Mouse (Mus musculus) thymus, postnatal 10 days (tissue): ENCODE measurements around the gene Pigq.

Source experiments
- DNase-seq, 2 experiments: peaks; one replicate each; pipeline ENCODE4 v3.0.0; 2021; ENCODE audit warnings: low spot score in 2 of 2

Gene Pigq

DNA sequence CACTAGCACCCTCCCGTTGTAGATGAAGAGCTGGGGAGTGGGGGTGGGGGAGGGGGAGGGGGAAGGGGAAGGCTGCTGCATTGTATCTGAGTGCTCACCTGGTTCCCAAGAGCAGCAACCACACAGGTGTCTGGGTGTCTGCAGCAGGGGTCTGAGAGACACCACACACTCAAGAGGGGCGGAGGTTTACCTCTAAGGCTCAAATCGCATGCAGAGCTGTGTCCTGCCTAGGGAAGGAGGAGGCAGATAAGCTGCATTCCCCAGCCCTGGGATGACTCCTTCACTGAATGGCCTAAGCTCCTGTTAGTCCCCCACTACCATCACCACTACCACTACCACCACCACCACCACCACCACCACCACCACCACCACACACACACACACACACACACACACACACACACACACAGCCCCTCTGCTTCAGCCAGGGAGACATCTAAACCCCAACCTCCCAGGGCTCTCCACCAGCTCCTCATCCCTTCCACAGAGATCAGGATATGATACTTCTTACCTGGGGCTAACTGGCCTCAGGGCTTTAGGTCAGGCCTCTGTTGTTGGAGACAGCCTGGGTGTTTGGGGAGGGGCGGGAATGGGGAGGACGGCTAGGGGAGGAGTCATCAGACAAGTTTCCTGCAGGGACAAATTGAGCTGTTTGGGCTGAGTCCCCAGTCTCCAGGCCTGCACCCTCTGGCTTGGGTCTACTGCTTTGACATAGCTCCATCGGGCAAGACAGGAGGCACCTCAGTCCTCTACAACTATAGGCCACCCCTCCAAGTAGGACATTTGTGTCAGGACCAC lies at the start of gene Pigq, which contains the start of gene Nhlrc4:
Gene Pigq (minus strand): TSS at position 571 of the 798 bp plus-strand sequence.
Gene Nhlrc4 (minus strand): TSS at position 596 of the 798 bp plus-strand sequence.
- no peak for DNase-seq

DNA sequence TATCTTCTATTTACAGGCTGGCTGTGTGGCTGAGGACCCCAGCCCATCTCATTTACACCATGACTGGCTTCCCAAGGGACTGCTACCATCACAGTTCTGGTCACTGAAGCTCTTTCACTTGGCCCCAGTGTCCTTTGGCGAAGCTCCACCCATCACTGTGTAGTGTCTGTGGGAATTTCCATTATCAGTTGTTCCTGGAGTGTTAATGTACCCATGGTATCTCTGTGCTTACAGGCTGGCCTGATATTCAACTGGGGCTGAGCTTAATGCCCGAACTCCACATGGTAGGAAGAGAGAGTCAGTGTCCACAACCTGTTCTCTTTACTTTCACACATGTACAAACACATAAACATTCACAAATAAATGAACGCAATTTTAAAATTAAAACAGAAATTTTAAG lies 48.8 kb upstream of the Pigq start:
- DNase-seq = no peak

DNA sequence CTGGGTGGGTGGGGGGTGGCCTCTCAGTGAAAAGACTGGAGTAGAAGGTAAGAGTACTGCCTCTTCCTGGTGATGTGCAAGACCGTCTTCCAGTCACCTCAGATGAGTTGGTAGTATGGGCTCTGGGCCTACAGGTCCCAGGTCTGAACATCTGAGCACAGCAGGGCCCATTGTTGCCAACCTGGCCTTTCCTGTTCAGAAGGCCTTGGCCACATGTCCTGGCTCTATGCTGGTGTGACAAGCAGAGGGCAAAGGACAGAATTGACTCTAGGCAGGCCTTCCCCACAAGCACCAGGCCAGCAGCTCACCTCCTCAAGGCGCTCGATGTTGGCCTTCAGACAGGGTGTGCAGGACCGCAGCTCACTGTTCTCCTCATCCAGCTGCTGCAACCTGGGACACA lies 47.5 kb upstream of the Pigq start:
- no peak for DNase-seq

DNA sequence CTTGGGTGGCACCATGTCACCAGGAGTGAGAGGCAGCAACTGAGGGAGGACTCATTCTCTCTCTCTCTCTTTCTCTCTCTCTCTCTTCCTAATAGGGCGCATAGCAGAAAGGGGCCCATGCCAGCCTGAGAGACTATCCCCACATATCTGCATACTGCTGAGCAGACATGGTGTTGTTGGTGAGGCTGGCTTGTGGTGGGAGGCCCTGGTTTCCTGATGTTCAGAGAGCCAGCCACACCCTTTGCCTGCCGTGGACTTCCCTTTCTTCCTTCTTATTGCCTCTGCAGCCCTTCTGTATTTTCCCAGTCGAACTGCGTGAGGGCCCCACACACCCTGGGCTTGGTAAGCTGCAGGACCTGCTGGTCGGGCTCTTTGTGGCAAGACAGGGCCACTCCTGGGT lies 45.6 kb upstream of the Pigq start:
- no peak for DNase-seq

DNA sequence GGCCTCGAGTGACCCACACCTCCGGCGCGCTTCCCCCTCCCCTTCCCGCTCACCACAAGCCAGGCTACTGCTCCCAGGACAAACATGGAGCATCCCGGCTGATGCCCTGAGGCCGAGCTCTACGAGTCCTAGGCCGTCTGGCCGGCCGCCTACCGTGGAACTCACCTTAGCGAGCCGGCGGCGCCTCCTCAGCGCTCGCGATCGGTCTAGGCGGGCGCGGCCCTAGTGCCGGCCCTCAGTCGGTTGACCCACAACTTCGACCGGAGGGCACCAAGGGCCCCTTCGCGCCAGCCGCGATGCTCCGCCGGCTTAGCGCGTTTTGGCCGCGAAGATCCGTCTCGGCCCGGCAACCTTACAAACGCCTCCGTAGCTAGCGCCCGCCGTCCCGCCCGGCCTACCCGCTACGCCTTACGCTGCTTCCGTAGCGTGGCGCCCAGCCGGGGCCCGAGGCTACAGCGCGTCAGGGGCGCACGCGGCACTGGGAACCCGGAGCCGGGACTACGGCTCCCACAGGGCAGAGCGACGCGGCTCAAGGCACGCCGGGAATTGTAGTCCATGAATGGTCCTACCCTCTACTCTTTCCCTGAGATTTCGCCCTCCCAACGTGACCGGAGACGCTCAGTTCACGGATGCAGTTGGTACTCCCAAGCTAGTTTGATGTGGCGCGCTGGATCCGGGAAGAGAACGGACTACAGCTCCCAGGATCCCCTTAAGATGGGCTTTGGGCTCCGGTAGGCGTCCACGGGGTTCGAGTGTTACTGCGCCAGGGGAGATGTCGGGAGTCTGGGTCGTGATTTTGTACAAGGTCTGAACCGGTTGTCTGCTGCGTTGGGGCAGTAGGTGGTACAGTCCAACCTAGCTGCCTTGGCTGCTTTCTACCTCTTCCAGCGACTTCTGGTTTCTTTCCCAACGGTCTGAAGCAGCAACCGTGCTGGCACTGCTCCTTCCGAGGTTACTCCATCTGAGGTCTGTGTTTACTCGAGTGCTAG lies 40.9 kb upstream of the Pigq start, which contains the start of gene Capn15:
Gene Capn15 (minus strand): TSS at position 491 of the 989 bp plus-strand sequence.
- peak; percentile 83 to 89 for DNase-seq

DNA sequence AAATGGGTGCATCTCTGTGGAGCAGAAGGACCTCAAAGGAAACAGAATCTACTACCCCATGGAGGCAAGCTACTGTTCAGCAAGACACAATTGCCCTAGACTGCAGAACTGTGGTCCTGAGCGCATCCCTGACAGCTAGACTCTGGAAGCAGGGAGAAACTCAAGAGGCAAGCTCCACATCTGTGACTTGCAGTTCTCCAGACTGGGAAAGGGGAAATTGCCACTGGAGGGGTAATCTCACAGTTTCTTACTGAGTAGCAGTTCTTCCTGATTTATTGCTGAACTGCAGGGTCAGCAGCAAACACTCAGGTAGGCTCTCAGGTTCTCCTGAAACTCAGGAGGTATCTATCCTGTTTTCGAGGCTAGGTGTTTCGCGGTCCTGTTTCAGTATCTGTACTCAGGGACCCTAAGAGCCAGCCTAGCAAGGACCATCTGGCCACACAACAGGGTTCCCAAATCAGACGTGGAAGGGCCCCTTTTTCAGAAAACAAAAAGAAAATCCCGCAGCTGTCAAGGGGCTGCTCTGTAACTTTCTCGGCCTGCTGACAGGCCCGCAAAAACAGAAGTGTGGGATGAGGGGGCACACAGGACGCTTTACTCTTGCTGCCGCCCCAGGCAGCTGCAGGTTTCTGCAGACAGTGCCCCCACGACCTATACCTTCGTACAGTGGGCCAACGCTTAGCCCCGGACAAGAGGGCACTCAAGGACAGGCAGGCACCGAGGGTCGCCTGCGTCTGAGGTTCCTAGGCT lies 40.0 kb upstream of the Pigq start:
- peak in 1 of 2 experiments; percentile 21 for DNase-seq

DNA sequence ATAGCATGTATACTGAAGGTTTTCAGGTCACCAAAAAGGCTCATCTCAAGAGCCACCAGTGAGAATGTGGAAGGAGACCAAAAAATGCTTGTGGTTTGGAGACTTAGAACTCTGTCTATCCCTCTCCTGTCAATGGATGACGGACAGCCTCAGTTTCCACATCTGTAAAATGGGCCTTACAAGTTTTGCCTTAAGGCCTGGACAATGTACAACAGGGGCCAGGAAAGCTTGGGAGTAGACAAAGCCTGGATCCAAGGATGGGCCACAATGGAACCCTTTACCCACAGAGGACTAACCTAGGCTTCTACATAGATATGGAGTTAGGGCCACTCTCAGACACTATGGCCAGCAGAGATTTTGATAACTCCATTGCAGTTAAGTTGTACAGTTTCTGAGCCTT lies 39.3 kb upstream of the Pigq start:
- DNase-seq = no peak

DNA sequence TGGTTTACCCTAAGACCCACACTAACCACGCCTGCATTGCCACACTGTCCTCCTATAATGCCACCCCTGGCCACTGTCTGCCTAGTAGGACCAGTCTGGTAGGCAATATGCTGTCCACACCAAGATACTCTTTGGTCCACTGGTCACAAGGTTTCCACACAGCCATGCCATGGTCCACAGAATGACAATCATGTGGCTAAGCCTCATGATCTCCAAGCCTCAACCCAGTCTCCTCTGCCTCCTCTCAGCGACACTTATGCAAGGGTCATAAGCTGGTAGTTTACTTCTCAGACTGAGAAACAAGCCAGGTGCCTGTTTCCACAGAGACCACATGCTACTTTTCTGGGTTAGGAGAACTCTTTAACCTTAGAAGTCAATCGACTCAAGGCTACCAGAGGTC lies 38.2 kb upstream of the Pigq start:
- no peak for DNase-seq

DNA sequence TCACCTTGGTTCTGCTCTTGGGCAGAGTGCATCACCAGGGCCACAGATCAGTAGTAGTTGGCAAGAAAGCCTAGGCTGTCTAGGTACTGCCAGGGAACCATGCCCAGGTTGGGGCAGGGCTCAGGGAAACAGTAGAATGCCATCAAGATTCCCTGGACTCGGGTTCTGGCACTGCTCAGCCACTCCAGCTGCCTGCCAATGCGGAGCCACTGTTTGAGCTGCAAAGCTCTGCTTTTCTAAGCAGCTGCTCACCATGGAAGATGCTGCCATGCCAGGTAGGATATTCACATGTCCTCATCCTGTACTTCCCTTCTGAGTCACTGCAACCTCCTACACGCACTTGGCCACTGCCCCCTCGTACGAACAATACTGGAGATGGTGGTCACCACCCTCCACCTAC lies 36.1 kb upstream of the Pigq start:
- DNase-seq = no peak

DNA sequence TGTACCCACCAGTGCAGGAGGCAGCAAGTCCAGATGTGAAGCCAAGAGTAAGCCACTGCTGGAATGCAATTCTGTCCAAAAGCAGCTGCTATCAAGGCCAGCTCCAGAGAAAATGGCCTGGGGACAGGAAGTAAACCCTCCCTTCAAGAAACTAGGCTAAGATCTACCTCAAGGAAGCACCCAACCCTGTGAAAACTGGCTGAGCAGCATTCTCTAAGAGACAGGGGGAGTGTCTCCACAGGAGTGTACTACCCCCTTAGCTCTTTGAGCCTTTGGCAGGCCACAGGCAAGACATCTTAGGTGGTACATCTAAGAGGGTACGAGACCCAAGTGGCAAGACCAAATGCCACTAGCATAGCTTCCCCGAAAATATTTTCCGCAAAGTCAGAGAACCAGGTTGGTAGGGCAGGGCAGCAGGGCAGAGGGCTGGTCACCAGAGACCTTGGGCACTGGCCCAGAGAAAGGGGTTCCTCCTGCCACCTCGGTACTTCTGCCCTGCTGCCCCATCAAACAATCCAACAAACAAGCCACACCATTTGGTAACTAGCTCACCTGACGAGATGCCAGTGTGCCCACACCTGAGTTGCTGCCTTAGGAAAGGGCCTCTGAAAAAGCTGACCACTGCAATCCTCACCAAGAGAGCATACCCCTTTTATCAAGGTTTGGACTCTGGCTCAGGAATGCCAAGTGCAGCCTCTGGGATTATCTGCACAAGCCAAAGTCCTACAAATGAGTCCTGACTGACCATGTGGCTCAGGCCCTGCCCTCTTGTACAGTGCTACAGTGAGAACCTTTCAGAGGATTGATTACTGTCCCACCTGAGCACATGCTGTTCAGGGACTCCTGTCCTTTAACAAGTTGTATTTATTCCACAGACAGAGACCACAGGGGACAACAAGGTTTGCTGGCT lies 35.3 kb upstream of the Pigq start:
- DNase-seq = no peak

DNA sequence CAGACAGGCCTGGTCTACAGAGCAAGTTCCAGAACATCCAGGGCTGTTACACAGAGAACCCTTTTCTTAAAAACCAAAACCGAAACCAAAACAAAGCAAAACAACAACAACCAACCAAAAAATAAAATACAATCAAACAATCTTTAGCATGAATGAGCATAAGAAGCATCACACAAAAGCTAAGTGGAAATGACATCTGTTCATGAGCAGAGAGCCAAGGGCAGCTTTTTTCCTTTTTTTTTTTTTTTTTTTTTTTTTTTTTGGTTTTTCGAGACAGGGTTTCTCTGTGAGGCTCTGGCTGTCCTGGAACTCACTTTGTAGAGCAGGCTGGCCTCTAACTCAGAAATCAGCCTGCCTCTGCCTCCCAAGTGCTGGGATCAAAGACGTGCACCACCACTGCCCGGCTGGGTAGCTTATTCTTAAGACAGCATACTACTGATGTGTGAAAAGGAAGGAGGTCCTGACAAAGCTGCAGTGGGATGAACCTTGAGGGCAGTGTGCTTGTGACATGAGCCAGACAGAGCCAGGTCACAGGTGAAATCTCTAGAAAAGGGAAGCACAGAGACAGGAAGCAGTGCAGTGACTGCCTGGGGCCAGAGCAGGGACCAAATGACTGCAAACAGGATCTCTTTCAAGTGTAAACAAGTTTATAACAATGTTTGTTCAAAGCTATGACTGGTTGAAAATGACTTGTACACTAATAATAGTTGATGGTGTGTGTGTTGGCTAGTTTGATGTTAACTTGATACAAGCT lies 26.4 kb upstream of the Pigq start:
- DNase-seq = no peak

DNA sequence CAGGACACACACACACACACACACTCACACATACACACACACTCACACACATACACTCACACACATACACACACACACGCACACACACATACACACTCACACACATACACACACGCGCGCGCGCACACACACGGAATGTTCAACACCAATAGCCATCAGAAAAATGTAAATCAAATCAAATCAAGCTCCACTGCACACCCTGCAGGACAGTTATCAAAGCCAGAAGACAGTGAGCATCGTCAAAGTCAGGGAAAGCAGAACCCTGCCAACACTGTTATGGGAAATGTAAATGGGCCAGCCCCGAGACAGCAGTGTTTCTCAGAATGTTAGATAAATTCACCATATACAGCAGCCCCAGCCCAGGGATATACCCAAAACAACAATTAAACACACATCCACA lies 25.7 kb upstream of the Pigq start:
- DNase-seq = no peak

DNA sequence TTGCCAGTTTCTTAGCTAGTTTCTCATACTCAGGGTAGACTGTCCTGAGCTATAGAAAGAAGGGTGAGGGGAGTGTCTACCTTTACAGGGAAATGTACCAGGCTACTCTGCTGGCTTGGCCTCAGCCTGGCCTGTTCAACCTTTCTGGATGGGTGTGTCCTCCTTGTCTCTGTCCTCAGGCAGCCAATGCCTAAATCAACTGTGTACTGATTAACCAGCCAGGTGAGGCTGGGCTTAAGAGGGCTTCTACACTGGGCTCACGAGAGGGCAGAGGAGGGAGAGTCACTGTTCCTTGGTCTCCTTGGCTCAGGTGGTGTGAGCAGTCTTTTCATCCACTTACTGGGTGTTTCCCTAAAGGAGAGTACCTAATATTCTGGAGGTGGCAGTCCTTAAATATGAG lies 23.4 kb upstream of the Pigq start:
- no peak for DNase-seq

DNA sequence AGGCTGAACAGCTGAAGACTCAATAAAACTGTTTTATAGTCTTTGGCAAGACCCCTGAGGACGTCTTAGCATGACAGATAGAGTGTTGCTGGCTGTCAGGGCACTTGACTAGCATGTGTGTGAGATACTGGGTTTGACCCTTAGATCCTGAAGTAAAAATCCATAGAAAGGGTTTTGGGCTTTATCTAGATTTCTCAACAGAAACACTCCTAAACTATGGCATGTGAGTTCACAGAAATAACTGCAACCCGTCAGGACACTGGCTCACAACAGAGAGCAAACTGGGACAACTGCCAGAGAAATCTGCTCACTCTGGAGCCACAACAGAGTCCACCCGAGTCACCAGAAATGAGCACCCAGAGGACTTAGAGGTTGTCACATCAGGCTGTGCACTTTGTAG lies 22.9 kb upstream of the Pigq start:
- DNase-seq = no peak

DNA sequence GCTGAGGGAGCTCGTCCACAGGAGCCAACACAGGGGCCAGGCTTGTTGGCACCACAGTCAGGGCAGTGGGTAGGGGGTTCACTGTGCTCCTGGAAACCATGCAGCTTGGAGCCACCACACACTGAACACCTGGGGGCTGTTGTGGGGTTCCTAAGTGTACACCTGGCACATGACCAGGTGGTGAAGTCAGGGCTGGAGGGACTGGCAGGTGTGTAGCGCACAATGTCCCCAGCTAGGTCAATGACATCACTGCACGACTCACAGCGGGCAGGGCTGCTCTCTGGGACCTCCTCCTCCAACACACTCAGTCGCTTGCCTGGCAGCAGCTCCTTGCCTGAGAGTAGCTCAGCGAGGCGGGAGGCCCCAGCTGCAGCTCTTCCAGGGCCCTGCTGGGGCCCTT lies 19.5 kb upstream of the Pigq start:
- DNase-seq = no peak

DNA sequence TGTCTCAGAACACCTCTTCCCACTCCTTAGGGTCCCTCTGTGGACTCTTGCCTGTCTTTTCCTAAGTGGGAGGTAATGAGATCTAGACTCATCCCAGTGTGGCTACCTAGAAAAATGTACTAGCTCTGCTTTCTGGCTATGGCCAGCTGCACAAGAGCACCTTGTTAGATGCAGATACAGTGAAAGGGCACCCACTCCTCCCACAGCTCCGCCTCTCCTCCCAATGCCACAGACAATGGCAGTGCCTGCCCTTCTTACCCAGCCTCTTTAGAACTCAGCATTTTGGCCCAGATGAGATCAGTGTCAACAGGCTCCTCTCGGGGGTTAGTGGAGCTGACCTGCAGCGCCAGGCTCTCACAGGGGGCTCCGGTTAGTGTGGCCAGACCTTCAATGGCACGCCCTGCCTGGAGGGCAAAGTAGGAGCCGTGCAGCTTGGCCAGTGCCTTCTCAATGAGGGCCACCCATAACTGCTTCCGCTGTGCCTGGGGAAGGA lies 17.7 kb upstream of the Pigq start:
- no peak for DNase-seq

DNA sequence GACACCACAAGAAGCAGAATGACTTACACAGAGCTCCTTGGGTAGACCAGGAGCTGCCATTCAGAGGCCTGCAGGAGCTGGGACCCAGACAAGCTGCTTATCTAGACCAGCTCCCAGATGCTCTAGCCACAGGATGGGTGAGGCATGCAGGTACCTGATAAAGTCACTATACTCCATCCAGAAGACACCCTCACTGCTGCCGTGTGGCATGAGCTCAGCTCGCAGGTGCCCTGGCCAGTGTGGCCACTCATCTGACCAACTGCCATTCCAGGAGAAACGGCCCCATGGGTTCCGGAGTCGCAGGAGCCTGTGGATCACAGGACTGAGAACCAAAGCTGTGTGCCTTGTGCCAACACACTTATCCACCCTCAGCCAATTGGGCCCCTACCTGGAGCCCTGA lies 16.8 kb upstream of the Pigq start:
- no peak for DNase-seq

DNA sequence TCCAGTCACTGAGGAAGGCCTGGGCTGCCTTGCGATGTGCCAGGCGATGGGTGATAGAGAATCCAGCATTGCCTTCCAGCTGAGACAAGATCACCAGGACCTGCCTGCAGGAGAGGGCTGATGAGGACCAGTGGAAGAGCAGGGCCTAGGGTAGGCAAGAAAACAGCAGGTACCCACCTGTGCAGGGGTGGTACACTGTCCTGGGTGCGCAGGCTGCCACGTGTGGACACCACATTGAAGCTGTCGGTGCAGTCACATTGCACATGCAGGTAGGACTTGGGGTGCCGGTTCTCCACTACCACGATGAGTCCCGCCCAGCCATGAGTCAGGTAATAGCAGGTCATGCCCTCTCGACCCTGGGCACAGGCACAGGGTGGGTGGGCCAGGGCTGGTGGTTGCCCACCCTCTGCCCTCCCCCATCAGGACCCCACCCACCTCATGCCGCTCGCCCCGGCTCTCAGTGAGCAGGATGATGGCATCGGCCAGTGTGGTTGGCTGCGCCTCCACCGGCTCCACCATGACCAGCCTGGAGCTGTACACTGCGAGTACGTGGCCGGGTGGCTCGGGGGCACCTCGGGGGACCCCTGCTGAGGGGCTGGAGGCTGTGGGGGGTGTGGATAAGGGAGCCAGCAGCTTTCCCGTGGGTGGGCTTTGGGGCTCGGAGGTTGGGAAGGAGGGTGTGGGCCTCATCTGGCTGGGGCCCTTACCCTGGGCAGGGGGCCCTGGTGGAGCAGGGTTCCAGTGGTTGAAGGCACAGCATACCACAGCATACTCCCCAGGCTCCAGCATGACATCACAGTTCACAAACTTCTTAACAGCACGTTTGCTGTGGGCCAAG lies 15.1 kb upstream of the Pigq start:
- DNase-seq = no peak
